8 mouse cellular contexts compared by ENCODE assay signal in the genomic region with DNA sequence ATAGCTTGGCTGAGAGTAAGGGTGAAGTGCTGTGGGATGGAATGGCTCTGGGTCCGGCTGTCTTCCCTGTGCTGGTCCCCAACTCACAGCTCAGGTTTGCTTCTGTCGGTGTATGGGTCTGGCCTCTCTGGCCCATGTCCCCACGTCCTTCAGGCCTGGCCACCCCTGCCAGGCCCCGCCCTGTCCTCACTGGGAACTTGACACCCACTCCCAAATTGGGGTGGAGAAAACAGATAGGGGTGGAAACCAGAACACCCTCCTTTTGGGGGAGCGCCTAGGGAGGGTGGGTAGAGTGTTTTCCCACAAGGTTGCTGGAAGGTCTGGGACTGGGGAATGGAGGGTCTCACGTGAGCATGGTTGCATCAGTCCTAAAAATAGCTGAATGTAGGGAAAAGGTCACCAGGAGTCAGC. TPM values are rescaled to one million over a fixed set of nuclear protein-coding genes. Genes with fewer than 3 reads are reported as not detected.
DNase-seq lines count a peak whose midpoint lies in the region; ATAC-seq lines count a peak whose summit lies in the region.
"Had no signal": no experiment of that assay in that cellular context is flagged by ENCODE, and none has a peak within 500 bp of the region (broad histone marks: within the 10 kb centered on the region; RNA-seq: fewer than 3 reads in every experiment).

A gene (minus strand): TSS at position 153 of the 411 bp plus-strand sequence.

- H3K4me3 ChIP-seq in heart, embryonic 12.5 days, result peak within 1 kb of the TSS; percentile 53
- no peak within 1 kb of the TSS for H3K4me3 ChIP-seq in forebrain, embryonic 12.5 days (replicated peaks)
- H3K4me3 ChIP-seq: megakaryocyte, embryonic 14.5 days had no signal

- peak within 1 kb of the TSS; percentile 96 for H3K27ac ChIP-seq in heart, embryonic 12.5 days (ENCODE audit: poor library complexity, severe bottlenecking)
- no peak within 1 kb of the TSS for H3K27ac ChIP-seq in forebrain, embryonic 12.5 days

- ATAC-seq in heart, embryonic 12.5 days (ENCODE audit: insufficient number of reproducible peaks, low FRiP score), result peak; percentile 52
- ATAC-seq in forebrain, embryonic 12.5 days (ENCODE audit: low FRiP score), result no peak

- H3K4me1 ChIP-seq in heart, embryonic 12.5 days (replicated peaks), result peaks cover 45% of the 10 kb centered on the region
- peaks cover 16% of the 10 kb centered on the region for H3K4me1 ChIP-seq in forebrain, embryonic 12.5 days

- peak; percentile 46 for DNase-seq in ES-CJ7 (ENCODE audit: low read depth, low spot score)
- no peak for DNase-seq in adrenal gland, postnatal 25 days
- DNase-seq in kidney, postnatal 4 days, result peak; percentile 41 to 44
- no peak for DNase-seq in ovary, postnatal 10 days (ENCODE audit: low spot score)
- DNase-seq in left cerebral cortex, postnatal 4 days, result no peak

- WGBS in heart, embryonic 12.5 days, result 24% methylated on average over 6 of the region's 6 CpGs
- WGBS in forebrain, embryonic 12.5 days, result 38% methylated on average over 6 of the region's 6 CpGs

- H3K4me2 ChIP-seq in heart, embryonic 12.5 days, result peak within 1 kb of the TSS; percentile 74
- no peak within 1 kb of the TSS for H3K4me2 ChIP-seq in forebrain, embryonic 12.5 days

- no peaks in the 10 kb centered on the region for H3K27me3 ChIP-seq in heart, embryonic 12.5 days (replicated peaks)
- no peaks in the 10 kb centered on the region for H3K27me3 ChIP-seq in forebrain, embryonic 12.5 days
- H3K27me3 ChIP-seq: megakaryocyte, embryonic 14.5 days had no signal

- intact Hi-C loops in left cerebral cortex, postnatal 4 days (cut with DNase I), result no loop called here

- H3K36me3 ChIP-seq in heart, embryonic 12.5 days, result peaks cover 62% of the 10 kb centered on the region
- H3K36me3 ChIP-seq in forebrain, embryonic 12.5 days (replicated peaks), result peaks cover 25% of the 10 kb centered on the region

- no peaks in the 10 kb centered on the region for H3K9me3 ChIP-seq in heart, embryonic 12.5 days (replicated peaks)
- H3K9me3 ChIP-seq in forebrain, embryonic 12.5 days, result no peaks in the 10 kb centered on the region
- H3K9me3 ChIP-seq: megakaryocyte, embryonic 14.5 days had no signal

- peak within 1 kb of the TSS; percentile 89 for H3K9ac ChIP-seq in heart, embryonic 12.5 days
- H3K9ac ChIP-seq in forebrain, embryonic 12.5 days, result no peak within 1 kb of the TSS

RNA-seq across cellular contexts. Expression of the gene that starts here (rescaled TPM):
- total RNA-seq in adrenal gland, postnatal 25 days (2021), result 101 and 132 TPM in 2 replicates
- 138 and 149 TPM in 2 replicates for polyA plus RNA-seq in heart, embryonic 12.5 days (2016; fragmentation: Nextera tagmentation; extraction: Ambion mirVana)
- polyA plus RNA-seq in forebrain, embryonic 12.5 days (2016; fragmentation: Nextera tagmentation; extraction: Ambion mirVana), result 0.67 and 0.70 TPM in 2 replicates
- total RNA-seq in left cerebral cortex, postnatal 4 days (2021), result 1 to 10 TPM; 4.0 to 7.6 TPM

Comparison
In these comparisons a context has a peak if more than half of its experiments do, and no peak if none do; other contexts are left out.
1. RNA of the gene that starts here (total RNA-seq): 101 to 132 TPM in adrenal gland, postnatal 25 days; 4.0 to 7.6 TPM in left cerebral cortex, postnatal 4 days; every median in the first group is over 10 times any median in the second.
2. RNA of the gene that starts here (polyA plus RNA-seq): 138 to 149 TPM in heart, embryonic 12.5 days; 0.67 to 0.70 TPM in forebrain, embryonic 12.5 days; every median in the first group is over 10 times any median in the second.
3. DNase-seq: peak in ES-CJ7 (single experiment) and kidney, postnatal 4 days (2 of 2); none in adrenal gland, postnatal 25 days (single experiment), ovary, postnatal 10 days (single experiment) and left cerebral cortex, postnatal 4 days (single experiment).